Mouse (Mus musculus) MEL (cell line): ENCODE measurements around the gene Dscam. TPM values are rescaled to one million over a fixed set of nuclear protein-coding genes. Genes with fewer than 3 reads are reported as not detected.

Experiments
- DNase-seq: peaks from one replicate; pipeline ENCODE4 v3.0.0; 2011; ENCODE audit warnings: low read depth, low spot score
- H3K27ac ChIP-seq: 2 replicates; pipeline ENCODE4 v1.5.1; 2012; ENCODE audit warnings: low read depth, mild to moderate bottlenecking, control low read depth, low read length, moderate library complexity; ENCODE audit not compliant: control insufficient read depth
- H3K27me3 ChIP-seq, 2 experiments: fragments of 150-350 bp in 1 of 2; sonication (generic) in 1 of 2; 2 replicates each; pipeline ENCODE4 v1.6.1; 2012; ENCODE audit warnings: low read length in 2 of 2, mild to moderate bottlenecking in 2 of 2, improper control_type of control experiment in 1 of 2, moderate library complexity in 1 of 2; ENCODE audit not compliant: insufficient read depth in 2 of 2, control insufficient read depth in 1 of 2
- H3K36me3 ChIP-seq, 2 experiments: 2 replicates each; pipeline ENCODE4 v1.6.1; 2012 to 2014; ENCODE audit warnings: low read length in 2 of 2, improper control_type of control experiment in 1 of 2, inconsistent platforms in 1 of 2, mild to moderate bottlenecking in 1 of 2; ENCODE audit not compliant: insufficient read depth in 2 of 2, control insufficient read depth in 1 of 2
- H3K4me1 ChIP-seq, 2 experiments: fragments of 150-350 bp in 1 of 2; sonication (generic) in 1 of 2; 2 replicates each; pipeline ENCODE4 v1.6.1; 2012; ENCODE audit warnings: low read length in 2 of 2, improper control_type of control experiment in 1 of 2, mild to moderate bottlenecking in 1 of 2; ENCODE audit not compliant: insufficient read depth in 2 of 2, control insufficient read depth in 1 of 2
- H3K4me3 ChIP-seq, 2 experiments: fragments of 150-350 bp in 1 of 2; sonication (generic) in 1 of 2; 2 replicates each; pipeline ENCODE4 v1.5.1; 2012; ENCODE audit warnings: low read depth in 2 of 2, low read length in 2 of 2, mild to moderate bottlenecking in 2 of 2, moderate library complexity in 2 of 2, control low read depth in 1 of 2, improper control_type of control experiment in 1 of 2; ENCODE audit not compliant: control insufficient read depth in 1 of 2, insufficient read depth in 1 of 2
- H3K79me2 ChIP-seq: 2 replicates; pipeline ENCODE4 v1.6.1; 2012; ENCODE audit warnings: mild to moderate bottlenecking, low read length, moderate library complexity; ENCODE audit not compliant: control insufficient read depth, poor library complexity, insufficient read depth
- H3K9ac ChIP-seq: 2 replicates; pipeline ENCODE4 v1.6.1; 2012; ENCODE audit warnings: low read depth, mild to moderate bottlenecking, control low read depth, low read length, moderate library complexity; ENCODE audit not compliant: control insufficient read depth, poor library complexity, severe bottlenecking
- H3K9me3 ChIP-seq: fragments of 150-350 bp; sonication (generic); replicated peaks from 2 replicates; pipeline ENCODE4 v1.6.1; 2012; ENCODE audit warnings: mild to moderate bottlenecking, low read length, improper control_type of control experiment, moderate library complexity; ENCODE audit not compliant: insufficient read depth
- CTCF ChIP-seq, 3 experiments: IDR thresholded peaks in 2 of 3; conservative IDR thresholded peaks in 1 of 3; 2 replicates each; pipeline ENCODE4 v1.5.1; 2011 to 2012; ENCODE audit warnings: low read length in 3 of 3, low read depth in 2 of 3, mild to moderate bottlenecking in 2 of 3, improper control_type of control experiment in 1 of 3, inconsistent platforms in 1 of 3, mixed read lengths in 1 of 3, moderate library complexity in 1 of 3; ENCODE audit not compliant: control insufficient read depth in 1 of 3, insufficient read depth in 1 of 3, poor library complexity in 1 of 3, severe bottlenecking in 1 of 3
- E2F4 ChIP-seq: IDR thresholded peaks from 2 replicates; pipeline ENCODE4 v1.6.1; 2011; ENCODE audit warnings: low read depth, low read length, improper control_type of control experiment, borderline replicate concordance
- ELF1 ChIP-seq: IDR thresholded peaks from 2 replicates; pipeline ENCODE4 v1.6.1; 2014; ENCODE audit warnings: low read depth, mild to moderate bottlenecking, inconsistent platforms, low read length, improper control_type of control experiment, moderate library complexity
- EP300 ChIP-seq, 2 experiments: IDR thresholded peaks; 2 replicates each; pipeline ENCODE4 v1.6.1; 2011; ENCODE audit warnings: improper control_type of control experiment in 2 of 2, low read length in 2 of 2, low read depth in 1 of 2, mild to moderate bottlenecking in 1 of 2
- GATA1 ChIP-seq: IDR thresholded peaks from 2 replicates; pipeline ENCODE4 v1.6.1; 2011; ENCODE audit warnings: low read depth, low read length, improper control_type of control experiment
- MAFK ChIP-seq: IDR thresholded peaks from 2 replicates; pipeline ENCODE4 v1.6.1; 2011; ENCODE audit warnings: low read depth, mild to moderate bottlenecking, low read length, improper control_type of control experiment, borderline replicate concordance
- MAX ChIP-seq: IDR thresholded peaks from 2 replicates; pipeline ENCODE4 v1.6.1; 2011; ENCODE audit warnings: low read length, improper control_type of control experiment
- MAZ ChIP-seq: IDR thresholded peaks from 2 replicates; pipeline ENCODE4 v1.6.1; 2012; ENCODE audit warnings: low read depth, mild to moderate bottlenecking, inconsistent platforms, low read length, improper control_type of control experiment
- MYC ChIP-seq: IDR thresholded peaks from 2 replicates; pipeline ENCODE4 v1.6.1; 2011; ENCODE audit warnings: low read depth, mild to moderate bottlenecking, low read length, improper control_type of control experiment, moderate library complexity
- NRF1 ChIP-seq: IDR thresholded peaks from 2 replicates; pipeline ENCODE4 v1.6.1; 2014; ENCODE audit warnings: low read depth, mild to moderate bottlenecking, inconsistent platforms, low read length, improper control_type of control experiment, moderate library complexity; ENCODE audit not compliant: poor library complexity, insufficient read depth, severe bottlenecking
- POLR2A ChIP-seq, 2 experiments: IDR thresholded peaks; 2 replicates each; pipeline ENCODE4 v1.6.1; 2011 to 2012; ENCODE audit warnings: low read length in 2 of 2, mild to moderate bottlenecking in 2 of 2, control low read depth in 1 of 2, improper control_type of control experiment in 1 of 2, low read depth in 1 of 2, moderate library complexity in 1 of 2; ENCODE audit not compliant: control insufficient read depth in 1 of 2, insufficient read depth in 1 of 2, poor library complexity in 1 of 2
- POLR2AphosphoS2 ChIP-seq: IDR thresholded peaks from 2 replicates; pipeline ENCODE4 v1.6.1; 2011; ENCODE audit warnings: low read length, improper control_type of control experiment
- RAD21 ChIP-seq: IDR thresholded peaks from 2 replicates; pipeline ENCODE4 v1.6.1; 2011; ENCODE audit warnings: mild to moderate bottlenecking, low read depth, low read length, improper control_type of control experiment
- RCOR1 ChIP-seq: IDR thresholded peaks from 2 replicates; pipeline ENCODE4 v1.6.1; 2012; ENCODE audit warnings: low read depth, mild to moderate bottlenecking, inconsistent platforms, low read length, improper control_type of control experiment
- SIN3A ChIP-seq: IDR thresholded peaks from 2 replicates; pipeline ENCODE4 v1.6.1; 2012; ENCODE audit warnings: low read length, improper control_type of control experiment, inconsistent platforms
- TAL1 ChIP-seq: IDR thresholded peaks from 2 replicates; pipeline ENCODE4 v1.6.1; 2012; ENCODE audit warnings: mild to moderate bottlenecking, inconsistent platforms, low read length, moderate library complexity, mixed read lengths
- USF1 ChIP-seq: IDR thresholded peaks from 2 replicates; pipeline ENCODE4 v1.6.1; 2014; ENCODE audit warnings: low read depth, mild to moderate bottlenecking, inconsistent platforms, low read length, improper control_type of control experiment, moderate library complexity
- ZKSCAN1 ChIP-seq: IDR thresholded peaks from 2 replicates; pipeline ENCODE4 v1.6.1; 2012; ENCODE audit warnings: low read depth, mild to moderate bottlenecking, inconsistent platforms, low read length, improper control_type of control experiment, moderate library complexity
- ZNF384 ChIP-seq: IDR thresholded peaks from 2 replicates; pipeline ENCODE4 v1.6.1; 2012; ENCODE audit warnings: low read depth, mild to moderate bottlenecking, inconsistent platforms, low read length, improper control_type of control experiment
- polyA plus RNA-seq, 2 experiments: library from polyadenylated mRNA; stranded (reverse) in 1 of 2; unstranded in 1 of 2; fragments of >175 nt in 1 of 2; fragments of >200 nt in 1 of 2; gene quantifications; 2 replicates each; pipeline versions ENCODE4 v1.2.1 to v1.2.4; 2012; ENCODE audit warnings: low replicate concordance in 2 of 2, low read depth in 1 of 2; ENCODE audit not compliant: insufficient read length in 2 of 2, insufficient read depth in 1 of 2, missing spikeins in 1 of 2
- total RNA-seq: library from RNA; depleted of rRNA; stranded (reverse); fragments of 300-350 nt; gene quantifications from 2 replicates; pipeline ENCODE4 v1.2.3, GENCODE M21; 2012

Dscam gene
- total and polyA plus RNA-seq, 3 experiments: not detected

DNA sequence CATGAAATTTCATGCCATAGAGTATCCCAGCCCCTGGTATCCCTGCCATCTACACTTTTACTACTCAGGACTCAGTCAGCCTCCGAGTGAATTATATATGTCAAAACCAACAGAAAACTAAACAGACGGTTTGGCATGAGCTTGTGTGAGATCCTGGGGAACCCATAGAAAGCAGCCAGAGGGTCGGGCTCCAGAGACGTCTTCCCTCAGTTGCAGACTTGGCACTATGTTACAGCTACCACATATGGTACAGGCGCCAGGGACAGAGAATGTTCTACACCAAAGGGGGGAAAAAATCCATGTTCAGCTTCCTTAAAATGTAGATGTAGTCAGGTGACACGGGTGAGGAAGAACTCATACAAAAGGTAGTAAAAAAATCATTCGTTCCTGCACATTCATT, 109.2 kb downstream of the Dscam start:
- no peaks in the 10 kb centered on the region for H3K79me2 ChIP-seq
- TF ChIP-seq POLR2A (IDR thresholded peaks at IDR 0.05; ENCODE audit: control insufficient read depth in 1 of 2, insufficient read depth in 1 of 2, low read depth in 1 of 2, low read length in 2 of 2, poor library complexity in 1 of 2) (no peak), NRF1 (no peak), SIN3A (no peak), MYC (no peak)
- no peak for DNase-seq
- no peak overlapping the region for H3K27ac ChIP-seq
- no peaks in the 10 kb centered on the region for H3K36me3 ChIP-seq
- H3K4me3 ChIP-seq: no peak overlapping the region
- no peaks in the 10 kb centered on the region for H3K27me3 ChIP-seq
- no peaks in the 10 kb centered on the region for H3K9me3 ChIP-seq
- no peak overlapping the region for H3K9ac ChIP-seq
- no peaks in the 10 kb centered on the region for H3K4me1 ChIP-seq

DNA sequence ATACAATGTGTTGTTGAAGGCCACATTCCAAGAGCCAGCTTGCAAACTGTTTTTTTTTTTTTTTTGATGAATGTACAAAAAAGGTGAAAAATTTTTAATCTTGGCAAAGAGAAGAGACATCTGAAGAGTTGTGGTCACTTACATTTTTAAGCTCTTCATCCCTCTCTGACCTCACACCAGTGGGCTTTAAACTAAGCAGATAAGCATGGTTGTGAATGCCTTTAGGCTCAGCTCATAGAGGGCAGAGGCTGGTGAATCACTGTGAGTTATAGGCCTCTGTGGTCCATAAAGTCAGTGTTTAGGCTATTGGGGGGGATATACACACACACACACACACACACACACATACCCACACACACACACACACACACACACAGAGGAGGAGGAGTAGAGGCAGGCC, 109.8 kb downstream of the Dscam start:
- Histone ChIP-seq H3K27me3 (no peaks in the 10 kb centered on the region), H3K9me3 (no peaks in the 10 kb centered on the region), H3K79me2 (no peaks in the 10 kb centered on the region), H3K4me1 (no peaks in the 10 kb centered on the region), H3K9ac (no peak overlapping the region), H3K27ac (no peak overlapping the region), H3K4me3 (no peak overlapping the region), H3K36me3 (no peaks in the 10 kb centered on the region)
- DNase-seq: no peak
- no peak for TF ChIP-seq SIN3A
- TF ChIP-seq MAFK: no peak
- TF ChIP-seq ELF1: no peak
- TF ChIP-seq POLR2AphosphoS2: no peak
- TF ChIP-seq ZKSCAN1: no peak
- no peak for TF ChIP-seq GATA1
- no peak for TF ChIP-seq CTCF (IDR thresholded peaks at IDR 0.05 in 2 of 3, conservative IDR thresholded peaks at IDR 0.05 in 1 of 3; ENCODE audit: control insufficient read depth in 1 of 3, insufficient read depth in 1 of 3, low read depth in 2 of 3, low read length in 3 of 3, poor library complexity in 1 of 3, severe bottlenecking in 1 of 3)
- TF ChIP-seq, all 39 proteins: peak for 0

DNA sequence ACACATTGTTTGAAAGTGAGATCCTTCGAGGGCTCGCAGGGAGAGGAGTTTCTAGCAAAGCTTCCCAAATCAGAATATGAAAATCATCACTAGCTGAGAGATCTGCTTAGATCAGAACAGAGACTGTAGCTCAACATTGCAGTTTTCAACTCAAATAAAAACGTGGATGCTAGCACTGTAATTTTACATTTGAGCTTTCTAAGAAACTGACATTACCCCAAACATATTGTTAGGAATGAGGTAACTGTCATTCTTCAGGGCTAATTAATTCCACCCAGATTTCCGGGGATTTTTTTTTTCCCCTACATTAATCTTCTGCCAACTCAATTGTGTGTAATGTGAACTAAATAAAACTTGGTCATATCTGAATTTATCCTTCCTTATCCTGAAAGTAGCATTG, 110.3 kb downstream of the Dscam start:
- no peak overlapping the region for H3K4me3 ChIP-seq
- no peaks in the 10 kb centered on the region for H3K79me2 ChIP-seq
- no peaks in the 10 kb centered on the region for H3K36me3 ChIP-seq
- H3K4me1 ChIP-seq: no peaks in the 10 kb centered on the region
- H3K27me3 ChIP-seq: no peaks in the 10 kb centered on the region
- no peaks in the 10 kb centered on the region for H3K9me3 ChIP-seq
- no peak overlapping the region for H3K27ac ChIP-seq
- DNase-seq: no peak
- H3K9ac ChIP-seq: no peak overlapping the region
- TF ChIP-seq TAL1 (no peak), POLR2A (IDR thresholded peaks at IDR 0.05; ENCODE audit: control insufficient read depth in 1 of 2, insufficient read depth in 1 of 2, low read depth in 1 of 2, low read length in 2 of 2, poor library complexity in 1 of 2) (no peak), GATA1 (no peak), MAZ (no peak), USF1 (no peak), RCOR1 (no peak), MAX (no peak), RAD21 (no peak), EP300 (IDR thresholded peaks at IDR 0.05; ENCODE audit: low read depth in 1 of 2, low read length in 2 of 2) (no peak), ZNF384 (no peak), E2F4 (no peak)
